Mouse (Mus musculus) MEL (cell line): ENCODE data around the gene Gm43738. TPM values are rescaled to one million over a fixed set of nuclear protein-coding genes. Genes with fewer than 3 reads are reported as not detected.

Experiments
- DNase-seq: peaks from one replicate; pipeline ENCODE4 v3.0.0; 2011; ENCODE audit warnings: low read depth, low spot score
- H3K27ac ChIP-seq: 2 replicates; pipeline ENCODE4 v1.5.1; 2012; ENCODE audit warnings: low read depth, mild to moderate bottlenecking, control low read depth, low read length, moderate library complexity; ENCODE audit not compliant: control insufficient read depth
- H3K27me3 ChIP-seq, 2 experiments: fragments of 150-350 bp in 1 of 2; sonication (generic) in 1 of 2; 2 replicates each; pipeline ENCODE4 v1.6.1; 2012; ENCODE audit warnings: low read length in 2 of 2, mild to moderate bottlenecking in 2 of 2, improper control_type of control experiment in 1 of 2, moderate library complexity in 1 of 2; ENCODE audit not compliant: insufficient read depth in 2 of 2, control insufficient read depth in 1 of 2
- H3K36me3 ChIP-seq, 2 experiments: 2 replicates each; pipeline ENCODE4 v1.6.1; 2012 to 2014; ENCODE audit warnings: low read length in 2 of 2, improper control_type of control experiment in 1 of 2, inconsistent platforms in 1 of 2, mild to moderate bottlenecking in 1 of 2; ENCODE audit not compliant: insufficient read depth in 2 of 2, control insufficient read depth in 1 of 2
- H3K4me1 ChIP-seq, 2 experiments: fragments of 150-350 bp in 1 of 2; sonication (generic) in 1 of 2; 2 replicates each; pipeline ENCODE4 v1.6.1; 2012; ENCODE audit warnings: low read length in 2 of 2, improper control_type of control experiment in 1 of 2, mild to moderate bottlenecking in 1 of 2; ENCODE audit not compliant: insufficient read depth in 2 of 2, control insufficient read depth in 1 of 2
- H3K4me3 ChIP-seq, 2 experiments: fragments of 150-350 bp in 1 of 2; sonication (generic) in 1 of 2; 2 replicates each; pipeline ENCODE4 v1.5.1; 2012; ENCODE audit warnings: low read depth in 2 of 2, low read length in 2 of 2, mild to moderate bottlenecking in 2 of 2, moderate library complexity in 2 of 2, control low read depth in 1 of 2, improper control_type of control experiment in 1 of 2; ENCODE audit not compliant: control insufficient read depth in 1 of 2, insufficient read depth in 1 of 2
- H3K79me2 ChIP-seq: 2 replicates; pipeline ENCODE4 v1.6.1; 2012; ENCODE audit warnings: mild to moderate bottlenecking, low read length, moderate library complexity; ENCODE audit not compliant: control insufficient read depth, poor library complexity, insufficient read depth
- H3K9ac ChIP-seq: 2 replicates; pipeline ENCODE4 v1.6.1; 2012; ENCODE audit warnings: low read depth, mild to moderate bottlenecking, control low read depth, low read length, moderate library complexity; ENCODE audit not compliant: control insufficient read depth, poor library complexity, severe bottlenecking
- H3K9me3 ChIP-seq: fragments of 150-350 bp; sonication (generic); replicated peaks from 2 replicates; pipeline ENCODE4 v1.6.1; 2012; ENCODE audit warnings: mild to moderate bottlenecking, low read length, improper control_type of control experiment, moderate library complexity; ENCODE audit not compliant: insufficient read depth
- BHLHE40 ChIP-seq: IDR thresholded peaks from 2 replicates; pipeline ENCODE4 v1.6.1; 2012; ENCODE audit warnings: low read depth, mild to moderate bottlenecking, inconsistent platforms, low read length, improper control_type of control experiment, borderline replicate concordance
- CHD2 ChIP-seq: IDR thresholded peaks from 2 replicates; pipeline ENCODE4 v1.6.1; 2011; ENCODE audit warnings: low read length, improper control_type of control experiment
- CTCF ChIP-seq, 3 experiments: IDR thresholded peaks in 2 of 3; conservative IDR thresholded peaks in 1 of 3; 2 replicates each; pipeline ENCODE4 v1.5.1; 2011 to 2012; ENCODE audit warnings: low read length in 3 of 3, low read depth in 2 of 3, mild to moderate bottlenecking in 2 of 3, improper control_type of control experiment in 1 of 3, inconsistent platforms in 1 of 3, mixed read lengths in 1 of 3, moderate library complexity in 1 of 3; ENCODE audit not compliant: control insufficient read depth in 1 of 3, insufficient read depth in 1 of 3, poor library complexity in 1 of 3, severe bottlenecking in 1 of 3
- ELF1 ChIP-seq: IDR thresholded peaks from 2 replicates; pipeline ENCODE4 v1.6.1; 2014; ENCODE audit warnings: low read depth, mild to moderate bottlenecking, inconsistent platforms, low read length, improper control_type of control experiment, moderate library complexity
- EP300 ChIP-seq, 2 experiments: IDR thresholded peaks; 2 replicates each; pipeline ENCODE4 v1.6.1; 2011; ENCODE audit warnings: improper control_type of control experiment in 2 of 2, low read length in 2 of 2, low read depth in 1 of 2, mild to moderate bottlenecking in 1 of 2
- ETS1 ChIP-seq: IDR thresholded peaks from 2 replicates; pipeline ENCODE4 v1.6.1; 2012; ENCODE audit warnings: low read depth, mild to moderate bottlenecking, inconsistent platforms, low read length, improper control_type of control experiment, moderate library complexity
- GABPA ChIP-seq: IDR thresholded peaks from 2 replicates; pipeline ENCODE4 v1.6.1; 2012; ENCODE audit warnings: low read depth, mild to moderate bottlenecking, inconsistent platforms, low read length, improper control_type of control experiment, moderate library complexity
- GATA1 ChIP-seq: IDR thresholded peaks from 2 replicates; pipeline ENCODE4 v1.6.1; 2011; ENCODE audit warnings: low read depth, low read length, improper control_type of control experiment
- JUND ChIP-seq: IDR thresholded peaks from 2 replicates; pipeline ENCODE4 v1.6.1; 2011; ENCODE audit warnings: low read depth, mild to moderate bottlenecking, improper control_type of control experiment, low read length
- KAT2A ChIP-seq: conservative IDR thresholded peaks from 2 replicates; pipeline ENCODE4 v1.6.1; 2012; ENCODE audit warnings: low read depth, low read length, improper control_type of control experiment, inconsistent platforms
- MAFK ChIP-seq: IDR thresholded peaks from 2 replicates; pipeline ENCODE4 v1.6.1; 2011; ENCODE audit warnings: low read depth, mild to moderate bottlenecking, low read length, improper control_type of control experiment, borderline replicate concordance
- MAX ChIP-seq: IDR thresholded peaks from 2 replicates; pipeline ENCODE4 v1.6.1; 2011; ENCODE audit warnings: low read length, improper control_type of control experiment
- MAZ ChIP-seq: IDR thresholded peaks from 2 replicates; pipeline ENCODE4 v1.6.1; 2012; ENCODE audit warnings: low read depth, mild to moderate bottlenecking, inconsistent platforms, low read length, improper control_type of control experiment
- MEF2A ChIP-seq: IDR thresholded peaks from 2 replicates; pipeline ENCODE4 v1.6.1; 2014; ENCODE audit warnings: low read depth, mild to moderate bottlenecking, inconsistent platforms, low read length, improper control_type of control experiment; ENCODE audit not compliant: poor library complexity, insufficient replicate concordance, severe bottlenecking; ENCODE audit errors: extremely low read depth
- MXI1 ChIP-seq: IDR thresholded peaks from 2 replicates; pipeline ENCODE4 v1.6.1; 2011; ENCODE audit warnings: mild to moderate bottlenecking, low read depth, low read length, improper control_type of control experiment
- MYB ChIP-seq: IDR thresholded peaks from 2 replicates; pipeline ENCODE4 v1.6.1; 2011; ENCODE audit warnings: mild to moderate bottlenecking, low read depth, low read length, improper control_type of control experiment
- MYC ChIP-seq: IDR thresholded peaks from 2 replicates; pipeline ENCODE4 v1.6.1; 2011; ENCODE audit warnings: low read depth, mild to moderate bottlenecking, low read length, improper control_type of control experiment, moderate library complexity
- NELFE ChIP-seq: IDR thresholded peaks from 2 replicates; pipeline ENCODE4 v1.6.1; 2011; ENCODE audit warnings: low read depth, low read length, improper control_type of control experiment
- NRF1 ChIP-seq: IDR thresholded peaks from 2 replicates; pipeline ENCODE4 v1.6.1; 2014; ENCODE audit warnings: low read depth, mild to moderate bottlenecking, inconsistent platforms, low read length, improper control_type of control experiment, moderate library complexity; ENCODE audit not compliant: poor library complexity, insufficient read depth, severe bottlenecking
- POLR2A ChIP-seq, 2 experiments: IDR thresholded peaks; 2 replicates each; pipeline ENCODE4 v1.6.1; 2011 to 2012; ENCODE audit warnings: low read length in 2 of 2, mild to moderate bottlenecking in 2 of 2, control low read depth in 1 of 2, improper control_type of control experiment in 1 of 2, low read depth in 1 of 2, moderate library complexity in 1 of 2; ENCODE audit not compliant: control insufficient read depth in 1 of 2, insufficient read depth in 1 of 2, poor library complexity in 1 of 2
- POLR2AphosphoS2 ChIP-seq: IDR thresholded peaks from 2 replicates; pipeline ENCODE4 v1.6.1; 2011; ENCODE audit warnings: low read length, improper control_type of control experiment
- RAD21 ChIP-seq: IDR thresholded peaks from 2 replicates; pipeline ENCODE4 v1.6.1; 2011; ENCODE audit warnings: mild to moderate bottlenecking, low read depth, low read length, improper control_type of control experiment
- RCOR1 ChIP-seq: IDR thresholded peaks from 2 replicates; pipeline ENCODE4 v1.6.1; 2012; ENCODE audit warnings: low read depth, mild to moderate bottlenecking, inconsistent platforms, low read length, improper control_type of control experiment
- SIN3A ChIP-seq: IDR thresholded peaks from 2 replicates; pipeline ENCODE4 v1.6.1; 2012; ENCODE audit warnings: low read length, improper control_type of control experiment, inconsistent platforms
- TAL1 ChIP-seq: IDR thresholded peaks from 2 replicates; pipeline ENCODE4 v1.6.1; 2012; ENCODE audit warnings: mild to moderate bottlenecking, inconsistent platforms, low read length, moderate library complexity, mixed read lengths
- TBP ChIP-seq: IDR thresholded peaks from 2 replicates; pipeline ENCODE4 v1.8.0; 2011; ENCODE audit warnings: low read depth, low read length, improper control_type of control experiment
- TCF12 ChIP-seq: IDR thresholded peaks from 2 replicates; pipeline ENCODE4 v1.6.1; 2014; ENCODE audit warnings: low read depth, mild to moderate bottlenecking, inconsistent platforms, low read length, improper control_type of control experiment, moderate library complexity
- UBTF ChIP-seq: IDR thresholded peaks from 2 replicates; pipeline ENCODE4 v1.6.1; 2012; ENCODE audit warnings: low read depth, mild to moderate bottlenecking, inconsistent platforms, low read length, improper control_type of control experiment, moderate library complexity, borderline replicate concordance; ENCODE audit not compliant: insufficient read depth
- USF1 ChIP-seq: IDR thresholded peaks from 2 replicates; pipeline ENCODE4 v1.6.1; 2014; ENCODE audit warnings: low read depth, mild to moderate bottlenecking, inconsistent platforms, low read length, improper control_type of control experiment, moderate library complexity
- USF2 ChIP-seq, 2 experiments: IDR thresholded peaks; 2 replicates each; pipeline ENCODE4 v1.6.1; 2011 to 2012; ENCODE audit warnings: improper control_type of control experiment in 2 of 2, low read length in 2 of 2, borderline replicate concordance in 1 of 2, inconsistent platforms in 1 of 2, low read depth in 1 of 2, mild to moderate bottlenecking in 1 of 2; ENCODE audit not compliant: insufficient read depth in 1 of 2
- ZC3H11A ChIP-seq: IDR thresholded peaks from 2 replicates; pipeline ENCODE4 v1.6.1; 2012; ENCODE audit warnings: low read depth, mild to moderate bottlenecking, inconsistent platforms, low read length, improper control_type of control experiment
- ZKSCAN1 ChIP-seq: IDR thresholded peaks from 2 replicates; pipeline ENCODE4 v1.6.1; 2012; ENCODE audit warnings: low read depth, mild to moderate bottlenecking, inconsistent platforms, low read length, improper control_type of control experiment, moderate library complexity
- ZMIZ1 ChIP-seq: IDR thresholded peaks from 2 replicates; pipeline ENCODE4 v1.6.1; 2012; ENCODE audit warnings: low read depth, mild to moderate bottlenecking, inconsistent platforms, low read length, improper control_type of control experiment, moderate library complexity
- ZNF384 ChIP-seq: IDR thresholded peaks from 2 replicates; pipeline ENCODE4 v1.6.1; 2012; ENCODE audit warnings: low read depth, mild to moderate bottlenecking, inconsistent platforms, low read length, improper control_type of control experiment
- polyA plus RNA-seq, 2 experiments: library from polyadenylated mRNA; stranded (reverse) in 1 of 2; unstranded in 1 of 2; fragments of >175 nt in 1 of 2; fragments of >200 nt in 1 of 2; gene quantifications; 2 replicates each; pipeline versions ENCODE4 v1.2.1 to v1.2.4; 2012; ENCODE audit warnings: low replicate concordance in 2 of 2, low read depth in 1 of 2; ENCODE audit not compliant: insufficient read length in 2 of 2, insufficient read depth in 1 of 2, missing spikeins in 1 of 2
- total RNA-seq: library from RNA; depleted of rRNA; stranded (reverse); fragments of 300-350 nt; gene quantifications from 2 replicates; pipeline ENCODE4 v1.2.3, GENCODE M21; 2012

Gm43738 gene
- total and polyA plus RNA-seq, 3 experiments = not detected

GRCm38 (mm10) chr3:89136365-89136764 is 35.5 kb upstream of the Gm43738 start (continued):
- TF ChIP-seq RAD21 (peak; percentile 34), ZKSCAN1 (no peak)

GRCm38 (mm10) chr3:89135958-89136357 is 35.1 kb upstream of the Gm43738 start, which contains the start of gene Pklr:
TSS of gene Pklr (plus strand) at chr3:89136142.
- H3K4me1 ChIP-seq = peaks cover 27 to 53% of the 10 kb centered on the region in 2 experiments
- peak; percentile 85 for DNase-seq
- peaks cover 2 to 49% of the 10 kb centered on the region in 2 experiments; a peak in 3 of 4 replicates for H3K36me3 ChIP-seq
- H3K4me3 ChIP-seq = peak within 1 kb of the TSS; percentile 77 to 81
- no peaks in the 10 kb centered on the region for H3K27me3 ChIP-seq
- H3K79me2 ChIP-seq = peaks cover 16% of the 10 kb centered on the region
- H3K9ac ChIP-seq = peak within 1 kb of the TSS; percentile 81
- peak within 1 kb of the TSS; percentile 97 for H3K27ac ChIP-seq
- H3K9me3 ChIP-seq = no peaks in the 10 kb centered on the region
- peak; percentile 93 for TF ChIP-seq TCF12
- peak; percentile 90 to 94 for TF ChIP-seq EP300 (IDR thresholded peaks at IDR 0.05; ENCODE audit: low read depth in 1 of 2, low read length in 2 of 2)
- no peak for TF ChIP-seq USF1
- TF ChIP-seq MXI1 = peak; percentile 72; the same call in 1 of the 2 replicates
- TF ChIP-seq BHLHE40 = no peak
- TF ChIP-seq TAL1 = peak; percentile 88
- peak; percentile 55; the same call in 1 of the 2 replicates for TF ChIP-seq MAX
- TF ChIP-seq GABPA = no peak
- peak; percentile 90 for TF ChIP-seq GATA1
- peak; percentile 58; the same call in 1 of the 2 replicates for TF ChIP-seq RCOR1
- peak; percentile 65; the same call in 1 of the 2 replicates for TF ChIP-seq MYC
- TF ChIP-seq SIN3A = peak; percentile 66
- TF ChIP-seq MAZ = peak; percentile 75; the same call in 1 of the 2 replicates
- peak; percentile 60 to 84; a peak in 3 of 4 replicates for TF ChIP-seq POLR2A (IDR thresholded peaks at IDR 0.05; ENCODE audit: control insufficient read depth in 1 of 2, insufficient read depth in 1 of 2, low read depth in 1 of 2, low read length in 2 of 2, poor library complexity in 1 of 2)
- peak; percentile 73; the same call in 1 of the 2 replicates for TF ChIP-seq ETS1
- TF ChIP-seq ELF1 = no peak
- TF ChIP-seq CHD2 = no peak; the same call in 1 of the 2 replicates
- TF ChIP-seq POLR2AphosphoS2 = peak; percentile 74
- peak; percentile 88 for TF ChIP-seq ZMIZ1
- TF ChIP-seq USF2 (IDR thresholded peaks at IDR 0.05; ENCODE audit: borderline replicate concordance in 1 of 2, insufficient read depth in 1 of 2, low read depth in 1 of 2, low read length in 2 of 2) = no peak
- no peak for TF ChIP-seq CTCF (IDR thresholded peaks at IDR 0.05 in 2 of 3, conservative IDR thresholded peaks at IDR 0.05 in 1 of 3; ENCODE audit: control insufficient read depth in 1 of 3, insufficient read depth in 1 of 3, low read depth in 2 of 3, low read length in 3 of 3, poor library complexity in 1 of 3, severe bottlenecking in 1 of 3)
- peak; percentile 79 for TF ChIP-seq MYB
- TF ChIP-seq TBP = peak; percentile 77
- TF ChIP-seq ZNF384 = no peak
- no peak for TF ChIP-seq UBTF
- no peak for TF ChIP-seq JUND
- TF ChIP-seq MEF2A = 0 out of 2 replicates have a peak, but pooled peaks have one; percentile 47
- TF ChIP-seq KAT2A = no peak
- no peak; the same call in 1 of the 2 replicates for TF ChIP-seq ZC3H11A
- peak; percentile 12; the same call in 1 of the 2 replicates for TF ChIP-seq MAFK
- TF ChIP-seq NRF1 = no peak
- TF ChIP-seq NELFE = peak; percentile 68
- TF ChIP-seq RAD21 = no peak
